Mouse (Mus musculus) right cerebral cortex, adult 18-20 months (tissue): ENCODE data around the gene Homer1.

ENCODE experiments used
- DNase-seq: peaks from one replicate; pipeline ENCODE4 v3.0.0; 2022; ENCODE audit warnings: mixed read lengths

Homer1 gene

DNA sequence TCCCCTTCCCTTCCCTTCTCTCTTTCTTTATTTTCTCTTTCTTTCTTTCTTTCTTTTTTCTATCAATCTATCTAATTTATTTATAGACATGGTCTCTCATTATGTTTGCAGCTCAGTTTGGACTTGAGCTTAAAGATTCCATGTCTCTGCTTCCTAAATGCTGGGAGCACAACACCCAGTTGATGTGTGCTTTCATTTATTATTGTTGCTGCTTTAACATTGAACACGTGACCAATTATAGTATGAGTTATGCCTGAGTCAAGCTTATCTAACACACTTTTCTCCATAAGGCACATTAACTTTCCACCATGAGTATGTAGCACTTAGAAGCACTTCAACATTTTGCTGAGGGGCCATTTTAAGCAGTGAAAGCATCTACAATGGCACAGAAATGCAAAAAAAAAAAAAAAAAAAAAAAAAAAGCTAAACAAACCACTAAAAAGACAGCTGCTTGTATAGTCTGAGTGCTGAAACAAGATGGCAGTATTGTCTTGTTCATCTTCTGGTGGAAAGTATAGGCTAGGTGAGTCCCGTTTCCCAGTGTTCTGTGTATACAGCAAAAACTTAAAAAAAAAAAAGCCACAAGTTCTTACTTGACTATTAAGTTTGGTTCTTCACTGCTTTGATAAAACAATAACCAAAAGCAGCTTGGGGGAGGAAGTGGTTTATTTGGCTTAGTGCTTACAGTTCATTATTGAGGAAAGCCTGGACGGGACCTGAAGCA lies 41.3 kb downstream of the Homer1 start:
- no peak for DNase-seq

DNA sequence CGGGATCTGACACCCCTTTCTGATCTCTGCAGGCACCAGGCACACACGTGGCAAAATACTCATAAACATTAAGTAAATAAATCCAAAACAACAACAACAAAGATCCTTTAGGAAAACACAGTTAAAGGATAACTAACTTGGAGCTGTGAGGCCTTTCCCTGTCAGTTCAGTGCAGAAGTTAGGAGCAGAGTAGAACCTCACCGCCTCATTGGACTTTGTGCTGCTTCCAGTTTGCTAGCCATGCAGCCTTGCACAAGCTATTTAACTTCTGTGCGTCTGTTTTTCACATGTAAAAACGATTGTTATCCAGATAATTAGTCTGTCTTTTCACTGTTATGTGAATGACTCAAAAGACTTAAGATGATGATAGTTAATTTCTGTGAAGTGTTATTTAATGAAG lies 43.2 kb downstream of the Homer1 start:
- no peak for DNase-seq

DNA sequence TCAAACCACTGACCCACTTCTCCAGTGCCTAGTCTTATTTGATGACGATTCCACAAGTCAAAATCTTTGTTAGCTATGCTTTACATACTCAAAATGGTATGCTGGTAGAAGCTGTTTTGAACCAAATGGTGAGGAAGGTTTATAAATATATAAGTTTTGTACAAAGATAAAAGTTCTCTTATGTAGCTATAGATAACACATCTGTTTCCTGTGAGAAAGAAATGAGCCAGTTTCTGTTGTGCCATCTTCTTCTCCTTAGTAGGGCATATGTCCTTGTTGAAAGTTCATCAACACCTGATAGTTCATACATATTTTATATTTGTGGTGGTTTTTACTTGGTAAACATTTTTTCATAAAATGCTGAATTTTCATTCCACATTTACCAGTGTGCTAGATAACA lies 45.0 kb downstream of the Homer1 start:
- DNase-seq, result no peak

DNA sequence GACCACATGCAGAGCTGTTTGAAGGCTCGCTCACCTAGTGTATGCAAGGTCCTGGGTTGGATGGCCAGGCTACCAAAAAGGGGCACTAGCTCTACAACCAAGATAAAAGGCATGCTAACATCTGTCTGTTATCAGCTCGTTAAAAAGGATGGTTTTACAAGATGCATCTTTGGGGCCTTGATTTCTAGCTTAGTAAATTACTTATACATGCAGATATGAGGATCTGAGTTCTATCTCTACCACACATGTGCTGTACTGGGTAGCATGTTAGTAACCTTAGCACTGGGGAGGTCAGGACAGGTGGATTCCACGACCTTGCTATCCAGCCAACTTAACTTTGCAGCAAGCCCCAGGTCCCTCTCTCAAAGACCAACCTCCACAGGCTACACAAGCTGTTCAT lies 46.4 kb downstream of the Homer1 start:
- DNase-seq, result no peak

DNA sequence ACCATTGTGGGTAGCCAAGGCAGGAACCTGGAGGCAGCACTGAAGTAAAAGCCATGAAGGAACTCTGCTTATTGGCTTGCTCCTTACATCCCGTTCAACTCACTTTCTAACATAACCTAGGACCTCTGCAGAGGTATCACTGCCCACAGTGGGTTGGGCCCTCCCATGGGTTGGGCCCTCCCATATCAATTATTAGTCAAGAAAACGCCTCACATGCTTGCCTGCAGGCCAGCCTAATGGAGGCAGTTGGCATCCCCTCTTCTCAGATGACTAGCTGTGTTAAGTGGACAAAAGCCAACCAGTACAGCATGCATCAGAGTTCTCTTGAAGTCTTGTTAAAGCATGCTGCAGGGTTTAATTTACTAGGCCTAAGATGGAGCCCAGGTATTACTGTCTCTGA lies 52.6 kb downstream of the Homer1 start:
- DNase-seq, result no peak

DNA sequence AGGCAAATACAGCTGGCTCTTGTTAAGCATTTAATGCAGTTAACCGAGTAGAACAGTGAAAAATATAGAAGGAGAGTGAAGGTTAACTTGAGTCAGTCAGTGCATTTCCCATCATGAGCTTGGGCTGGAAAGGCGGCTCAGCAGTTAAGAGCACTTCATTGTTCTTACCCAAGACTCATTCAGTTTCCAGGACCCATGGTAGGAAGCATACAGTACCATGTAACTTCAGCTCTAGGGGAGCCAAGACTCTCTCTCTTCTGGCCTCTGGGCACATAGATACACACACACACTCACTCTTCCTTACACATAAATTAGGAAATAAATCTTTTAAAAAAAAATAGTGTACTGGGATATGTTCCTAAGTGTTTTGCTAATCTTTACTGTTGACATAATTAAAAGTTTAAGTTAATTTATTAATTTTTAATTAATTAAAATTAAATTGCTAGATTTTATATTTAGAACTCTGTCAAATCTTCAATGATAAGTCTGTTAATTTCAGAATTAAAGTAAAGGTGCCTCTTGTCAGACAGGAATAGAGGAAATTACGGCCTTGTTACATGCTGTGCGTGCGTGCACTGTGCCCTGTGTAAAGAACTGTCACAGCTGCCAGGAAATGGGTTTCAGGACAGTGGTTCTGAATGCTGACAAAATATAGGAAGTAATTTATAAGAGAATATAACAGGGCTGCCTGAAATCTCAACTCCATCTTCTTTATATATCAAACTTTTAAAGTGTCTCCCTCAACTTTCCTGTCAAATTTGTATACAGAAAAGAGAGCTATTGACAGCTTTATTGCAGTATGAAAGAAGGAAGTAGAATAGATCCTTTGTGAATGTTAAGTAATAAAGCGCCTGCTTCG lies 55.2 kb downstream of the Homer1 start:
- no peak for DNase-seq

DNA sequence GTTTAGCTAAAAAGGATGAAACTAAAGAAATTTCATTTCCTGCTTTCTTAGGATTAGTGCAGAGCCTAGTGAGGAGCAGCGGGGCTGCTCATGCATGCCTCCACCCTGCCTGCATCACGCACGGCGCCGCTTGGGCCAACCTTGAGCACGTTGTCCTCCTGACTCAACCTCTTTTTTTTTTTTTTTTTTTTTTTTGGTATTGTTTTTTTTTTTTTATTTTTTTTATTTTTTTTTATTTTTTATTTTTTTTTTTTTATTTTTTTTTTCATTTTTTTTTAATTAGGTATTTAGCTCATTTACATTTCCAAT lies 55.8 kb downstream of the Homer1 start:
- DNase-seq, result no peak

DNA sequence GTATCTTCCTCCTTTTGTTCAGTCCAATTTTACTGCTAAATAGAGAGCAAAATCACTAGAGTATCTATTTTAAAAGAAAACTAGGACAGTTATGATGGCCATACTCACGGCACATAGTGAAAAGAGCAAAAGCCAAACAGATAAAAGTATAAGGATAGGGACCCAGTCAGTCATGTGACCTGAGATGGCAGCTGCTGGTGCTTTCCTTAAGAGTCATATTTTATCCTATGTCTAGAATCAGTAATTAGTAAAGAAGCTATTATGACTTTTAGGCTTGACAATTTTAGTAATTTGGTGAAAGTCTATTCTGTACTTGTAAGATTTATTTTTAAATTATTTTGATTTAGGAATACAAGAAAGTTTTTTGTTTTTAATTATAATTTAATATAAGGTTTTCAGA lies 59.1 kb downstream of the Homer1 start:
- DNase-seq, result no peak

DNA sequence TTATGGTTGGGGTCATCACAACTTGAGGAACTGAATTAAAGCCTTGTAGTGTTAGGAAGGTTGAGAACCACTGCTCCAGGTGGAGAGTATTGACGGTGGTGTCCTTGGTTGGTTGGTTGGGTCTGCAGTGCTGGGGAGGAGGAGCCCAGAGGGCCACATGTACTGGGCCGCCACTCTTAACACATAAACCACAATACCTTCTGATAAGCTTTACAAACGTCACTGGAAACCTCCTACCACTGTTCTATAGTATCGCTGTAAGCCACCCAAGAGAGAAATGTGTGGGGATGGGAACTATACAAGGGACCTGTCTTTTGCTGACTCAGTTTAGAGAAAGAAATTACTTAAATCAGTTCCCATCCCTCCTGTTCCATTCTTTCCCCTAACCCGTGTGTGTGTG lies 68.1 kb downstream of the Homer1 start:
- DNase-seq, result no peak

DNA sequence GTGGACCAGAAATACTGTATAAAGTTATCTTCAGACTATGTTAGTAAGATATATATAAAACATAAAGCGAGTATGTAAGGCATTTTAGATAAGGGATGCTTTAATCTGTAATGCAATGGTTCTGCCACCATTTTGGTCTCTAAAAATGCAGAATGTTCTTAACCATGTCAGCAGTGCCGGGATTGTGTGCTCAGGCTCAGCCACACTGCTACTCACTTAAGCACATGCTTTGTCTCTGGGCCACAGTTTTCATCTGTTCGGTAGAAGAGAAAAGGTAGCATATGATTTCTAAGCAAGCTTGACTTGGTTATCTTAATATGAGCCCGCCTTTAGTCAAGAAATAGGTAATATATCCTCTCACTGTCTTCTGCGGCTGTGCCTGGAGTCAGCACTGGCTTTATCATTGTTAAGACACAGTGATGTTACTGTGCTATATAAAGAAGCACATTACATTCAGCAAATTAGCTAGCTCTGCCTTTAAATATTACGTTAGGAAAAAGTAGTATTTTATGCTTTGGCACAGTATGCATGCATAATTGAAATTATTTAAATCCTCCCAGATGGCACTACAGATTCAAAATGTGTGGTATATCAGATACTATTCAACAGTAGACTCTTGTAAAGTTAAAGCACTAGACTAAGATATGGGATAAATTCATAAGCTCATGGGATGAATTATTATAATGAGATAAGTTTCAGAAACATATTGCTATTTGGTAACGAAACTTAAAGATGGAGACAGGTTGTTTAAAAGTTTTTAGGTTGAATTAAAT lies 69.6 kb downstream of the Homer1 start:
- DNase-seq, result no peak

DNA sequence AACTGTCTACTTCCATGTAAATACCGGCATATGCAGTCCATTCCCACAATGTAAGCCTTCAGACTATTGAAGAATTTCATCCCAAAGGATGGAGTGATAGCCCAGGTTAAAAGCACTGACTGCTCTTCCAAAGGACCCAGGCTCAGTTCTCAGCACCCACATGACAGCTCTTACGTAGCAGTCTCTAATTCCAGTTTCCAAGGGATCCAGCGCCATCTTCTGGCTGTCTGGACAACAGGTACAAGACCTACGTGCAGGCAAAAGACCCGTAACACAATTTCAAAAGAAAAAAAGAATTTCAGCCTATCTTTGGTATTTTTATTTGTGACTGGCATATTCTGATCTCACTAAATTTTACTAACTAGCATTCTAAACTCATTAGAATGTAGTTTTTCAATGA lies 75.0 kb downstream of the Homer1 start:
- no peak for DNase-seq

DNA sequence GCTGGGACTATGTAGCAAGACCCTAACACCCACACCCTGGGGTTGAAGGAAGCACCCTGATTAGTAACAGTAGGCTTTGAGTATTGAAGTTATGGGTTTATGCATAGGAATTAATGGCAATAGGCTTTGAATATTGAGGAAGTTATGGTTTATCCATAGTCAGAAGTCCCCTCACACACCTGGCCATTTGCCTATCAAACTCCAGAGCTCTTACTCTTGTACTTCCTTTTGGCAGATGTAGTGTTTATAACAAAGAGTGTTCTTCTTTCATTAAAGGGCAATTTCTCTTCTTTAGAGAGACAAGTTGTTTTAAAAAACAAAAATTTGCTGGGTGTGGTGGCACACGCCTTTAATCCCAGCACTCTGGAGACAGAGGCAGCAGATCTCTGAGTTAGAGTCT lies 79.1 kb downstream of the Homer1 start:
- DNase-seq, result no peak

DNA sequence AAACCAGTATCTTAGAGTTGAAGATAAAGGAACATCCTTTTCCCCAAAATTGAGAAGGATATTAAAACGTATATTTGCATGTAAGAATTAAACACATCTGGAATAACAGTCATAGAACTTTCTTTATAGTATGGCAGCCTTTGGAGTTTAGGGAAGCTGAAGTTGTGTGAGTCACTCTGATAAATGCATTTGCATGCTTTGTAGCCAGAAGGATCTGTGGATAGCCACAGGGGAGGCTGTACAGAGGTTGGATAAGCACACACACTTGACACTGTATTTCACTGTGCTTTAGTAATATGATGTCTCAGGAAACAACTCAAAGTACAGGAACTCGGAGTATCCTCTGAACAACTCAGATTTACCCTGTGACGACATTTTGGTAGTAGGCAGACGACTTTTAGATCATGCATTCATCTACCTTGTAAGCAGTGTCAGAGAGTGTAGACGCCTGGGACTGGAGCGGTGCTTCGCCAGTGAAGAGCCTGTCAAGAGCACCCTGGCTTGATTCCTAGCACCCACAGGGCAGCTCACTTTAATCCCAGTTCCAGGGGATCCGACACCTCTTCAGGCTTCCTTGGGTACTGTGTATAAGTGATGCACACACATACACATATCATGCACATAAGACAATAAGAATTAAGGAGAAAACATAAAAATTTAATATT lies 81.1 kb downstream of the Homer1 start:
- no peak for DNase-seq

DNA sequence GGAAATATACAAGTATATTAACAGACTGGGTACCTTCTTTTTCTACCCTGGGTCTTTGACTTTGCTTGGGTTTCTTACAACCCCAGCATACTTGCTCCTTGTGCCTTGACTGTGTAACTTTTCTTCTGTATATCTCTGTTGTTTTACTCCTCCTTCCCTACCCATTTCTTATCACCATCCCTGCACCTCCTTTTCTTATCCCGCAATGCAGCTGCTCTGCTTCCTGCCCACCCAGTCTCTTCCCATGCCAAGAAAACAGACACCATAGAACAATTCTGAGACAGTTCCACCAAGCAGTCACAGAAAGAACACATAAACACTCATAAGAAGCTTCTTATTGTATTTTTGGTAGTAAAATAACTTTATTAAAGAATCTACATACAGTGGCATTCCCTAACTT lies 81.9 kb downstream of the Homer1 start:
- DNase-seq, result no peak

DNA sequence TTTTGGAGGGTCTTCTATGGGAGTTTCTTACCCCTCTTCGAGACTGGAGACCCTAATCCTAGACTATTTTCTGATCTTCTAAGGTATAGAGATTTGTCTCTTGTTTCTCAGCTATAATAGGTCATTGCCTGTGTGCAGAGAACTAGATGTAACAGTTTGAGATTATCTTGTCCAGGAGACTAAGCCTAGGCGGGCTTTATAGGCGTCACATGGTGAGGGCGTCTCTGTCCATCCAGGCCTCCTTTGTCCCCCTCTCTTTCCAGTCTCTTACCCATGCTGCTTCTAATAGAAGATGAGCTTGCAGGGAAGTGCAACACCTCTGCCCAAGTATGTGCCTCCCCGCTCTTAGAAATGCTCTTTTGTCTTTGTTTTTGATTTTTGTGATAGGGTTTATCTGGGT lies 83.7 kb downstream of the Homer1 start:
- DNase-seq, result no peak

DNA sequence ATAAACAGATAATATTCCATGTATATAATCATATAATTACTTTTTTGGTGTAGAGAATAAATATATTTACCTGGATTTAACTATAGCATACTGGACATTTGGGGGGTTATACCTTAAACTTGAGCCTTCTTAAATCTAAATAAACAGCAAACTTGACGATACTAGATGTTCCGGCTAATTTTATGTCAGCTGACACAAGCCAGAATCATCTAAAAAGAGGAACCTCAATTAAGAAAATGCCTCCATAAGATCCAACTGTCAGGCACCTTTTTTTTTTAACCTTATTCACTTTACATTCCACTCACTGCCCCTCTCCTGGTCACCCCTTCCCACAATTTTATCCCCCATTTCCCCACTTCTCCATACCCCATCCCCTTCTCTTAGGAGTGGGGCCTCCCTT lies 84.2 kb downstream of the Homer1 start:
- DNase-seq, result no peak

DNA sequence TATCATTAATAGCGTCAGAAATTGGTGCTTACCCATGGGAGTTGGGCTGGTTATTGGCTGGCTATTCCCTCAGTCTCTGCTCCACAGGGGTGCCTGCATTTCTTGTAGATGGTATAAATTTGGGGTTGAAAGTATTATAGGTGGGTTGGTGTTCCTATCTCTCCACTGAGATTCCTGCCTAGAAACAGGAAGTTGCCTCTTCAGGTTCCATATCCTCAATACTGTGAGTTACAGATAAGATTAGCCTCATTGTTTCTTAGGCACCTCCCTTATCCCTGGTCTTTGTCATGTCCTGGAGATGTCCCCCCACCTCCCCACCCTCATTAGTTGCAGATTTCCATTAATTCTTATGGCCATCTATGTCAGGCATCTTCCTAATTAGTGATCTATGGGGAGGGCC lies 85.0 kb downstream of the Homer1 start:
- no peak for DNase-seq

DNA sequence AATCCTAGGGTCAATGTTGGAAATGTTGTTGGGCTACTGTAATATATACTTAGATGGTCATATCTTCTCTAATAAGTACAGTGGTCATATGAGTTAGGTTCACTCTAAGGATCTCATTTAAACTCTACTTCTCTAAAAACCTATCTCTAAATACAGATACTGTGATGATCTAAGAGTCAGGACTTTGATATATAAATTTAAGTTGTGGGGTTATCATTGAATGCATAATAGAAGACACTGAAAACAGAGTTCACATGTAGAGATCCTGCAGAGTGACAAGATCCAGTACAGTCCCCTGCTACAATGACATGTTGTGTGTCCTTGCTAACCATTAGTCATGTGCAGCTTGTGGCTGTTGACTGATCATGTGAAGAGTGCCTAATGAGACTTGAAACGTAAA lies 85.7 kb downstream of the Homer1 start:
- DNase-seq, result no peak

DNA sequence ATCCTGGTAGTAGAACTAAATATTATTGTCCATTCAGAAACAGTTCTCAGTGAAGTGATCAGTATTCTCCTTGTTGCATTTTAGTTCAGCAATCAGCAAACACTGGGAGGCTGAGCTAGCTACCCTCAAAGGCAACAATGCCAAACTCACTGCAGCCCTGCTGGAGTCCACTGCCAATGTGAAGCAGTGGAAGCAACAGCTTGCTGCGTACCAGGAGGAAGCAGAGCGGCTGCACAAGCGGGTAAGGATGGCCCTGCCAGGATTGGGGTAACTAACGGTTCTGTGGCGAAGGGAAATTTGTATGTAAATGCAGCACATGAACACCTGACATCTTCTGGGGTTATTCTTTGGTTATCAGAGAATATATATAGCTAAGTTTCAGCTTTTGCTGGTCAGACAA lies 88.0 kb downstream of the Homer1 start:
- DNase-seq, result no peak

DNA sequence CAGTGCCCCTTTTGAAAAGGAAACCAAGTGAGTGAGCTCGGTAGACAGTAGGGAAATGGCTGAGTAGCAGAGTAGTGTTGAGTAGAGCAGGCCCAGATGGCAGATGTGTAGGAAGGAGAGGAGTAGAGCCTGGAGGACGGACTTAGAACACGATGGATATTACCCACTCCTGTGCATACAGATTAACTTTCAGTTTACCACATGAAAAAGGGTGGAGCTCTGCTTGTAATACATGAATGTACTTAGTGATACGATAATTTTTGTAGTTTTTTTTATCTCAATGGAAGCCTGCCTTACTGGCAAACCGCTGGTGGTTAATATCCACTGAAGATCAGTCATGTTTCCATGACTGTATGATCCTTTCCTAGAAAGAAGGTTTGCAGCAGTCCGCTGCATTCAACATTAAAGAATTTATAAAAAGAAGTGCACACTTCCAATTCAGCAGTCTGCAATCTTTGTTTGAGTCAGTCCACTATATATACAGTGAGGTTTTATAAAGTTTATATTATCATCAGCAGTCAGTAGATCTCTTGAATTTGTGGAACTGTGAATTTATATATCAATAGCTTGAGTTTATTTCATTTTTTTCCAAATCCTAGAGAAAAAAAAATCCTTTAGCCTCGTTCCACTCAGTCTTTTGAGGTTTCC lies 89.3 kb downstream of the Homer1 start:
- no peak for DNase-seq

DNA sequence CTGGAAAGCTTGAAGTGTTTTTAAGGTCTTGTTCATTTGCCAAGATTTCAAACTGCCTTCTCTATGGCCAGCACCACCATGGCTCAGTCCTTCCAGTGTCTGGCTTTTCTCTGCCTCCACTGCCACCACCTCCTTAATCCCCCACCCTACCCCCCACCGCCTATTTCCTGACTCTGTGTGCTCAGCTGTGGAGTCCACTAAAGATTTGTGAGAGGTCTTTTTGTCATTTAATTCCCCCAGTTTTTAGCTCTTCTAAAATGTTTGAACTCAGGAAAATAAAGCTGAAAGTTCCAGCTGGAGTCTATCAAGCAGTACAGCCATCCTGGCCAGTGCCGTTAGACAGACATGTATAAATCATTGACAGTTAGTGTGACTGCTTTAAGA lies 89.8 kb downstream of the Homer1 start:
- no peak for DNase-seq

DNA sequence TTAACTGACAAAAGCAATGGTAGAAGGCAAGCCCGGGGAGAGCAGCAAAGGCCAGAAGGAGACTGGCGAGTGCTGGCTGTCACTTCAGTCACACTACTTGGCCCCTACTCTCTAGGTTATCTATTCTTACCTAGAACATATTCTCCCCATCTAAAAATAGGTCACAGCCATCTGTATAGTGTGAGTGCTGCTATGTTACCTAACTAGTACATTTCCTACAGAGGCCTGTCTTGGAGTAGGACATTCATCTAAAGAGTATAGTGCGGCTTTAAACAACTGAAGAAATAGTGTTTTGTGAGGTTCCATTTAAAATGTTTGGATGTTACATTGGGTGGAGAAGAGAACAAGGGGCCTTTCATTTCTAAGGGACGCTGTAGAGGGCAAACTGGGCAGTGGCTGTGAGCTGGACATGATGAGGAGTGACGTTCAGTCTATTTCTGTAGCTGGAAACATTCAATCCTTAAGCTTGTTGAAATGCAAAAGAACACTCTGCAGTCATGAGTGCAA lies 100.3 kb downstream of the Homer1 start:
- DNase-seq, result peak; percentile 36

DNA sequence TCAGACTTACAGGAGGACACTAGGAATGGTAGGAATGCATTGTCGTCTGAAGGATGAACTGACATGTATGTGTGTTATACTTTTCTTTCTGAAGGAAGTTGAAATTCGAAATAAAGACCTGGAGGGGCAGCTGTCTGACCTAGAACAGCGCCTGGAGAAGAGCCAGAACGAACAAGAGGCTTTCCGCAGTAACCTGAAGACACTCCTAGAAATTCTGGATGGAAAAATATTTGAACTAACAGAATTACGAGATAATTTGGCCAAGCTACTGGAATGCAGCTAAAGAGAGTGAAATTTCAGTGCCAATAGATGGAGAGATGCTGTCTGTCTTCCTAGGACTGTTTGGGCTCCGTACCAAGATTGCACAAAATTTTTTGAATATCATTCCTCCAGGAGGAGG lies 102.5 kb downstream of the Homer1 start:
- DNase-seq, result no peak
